Mouse (Mus musculus) olfactory bulb, adult 2 months (tissue): Measurements from ENCODE around the gene Srsf7. TPM values are rescaled to one million over a fixed set of nuclear protein-coding genes. Genes with fewer than 3 reads are reported as not detected.

ENCODE experiments used
- H3K27ac ChIP-seq: fragments of 200-500 bp; 2 replicates; pipeline ENCODE4 v1.5.1; 2012; ENCODE audit warnings: low read depth, low read length; ENCODE audit not compliant: insufficient read depth
- H3K4me1 ChIP-seq: fragments of 200-500 bp; 2 replicates; pipeline ENCODE4 v1.6.1; 2012; ENCODE audit warnings: low read length; ENCODE audit not compliant: control insufficient read depth, insufficient read depth
- H3K4me3 ChIP-seq: fragments of 200-500 bp; 2 replicates; pipeline ENCODE4 v1.5.1; 2012; ENCODE audit warnings: mild to moderate bottlenecking, low read depth, low read length, moderate library complexity; ENCODE audit not compliant: insufficient read depth
- CTCF ChIP-seq: fragments of 200-500 bp; IDR thresholded peaks from 2 replicates; pipeline ENCODE4 v1.5.1; 2012; ENCODE audit warnings: low read depth, mild to moderate bottlenecking, low read length, moderate library complexity; ENCODE audit not compliant: insufficient read depth
- POLR2A ChIP-seq: fragments of 200-500 bp; IDR thresholded peaks from 2 replicates; pipeline ENCODE4 v1.6.1; 2012; ENCODE audit warnings: mild to moderate bottlenecking, low read depth, low read length, moderate library complexity; ENCODE audit not compliant: insufficient read depth
- WGBS: fragments of 180-500 bp; shearing (Covaris S2); methylation state at CpG from one replicate; pipeline ENCODE4 v1.1.7; 2018; 5-methylcytosine and 5-hydroxymethylcytosine counted together
- polyA plus RNA-seq: library from polyadenylated mRNA; stranded (reverse); fragments of >200 nt; gene quantifications from 2 replicates; pipeline ENCODE4 v1.2.4, GENCODE M21; 2012; ENCODE audit warnings: low replicate concordance; ENCODE audit not compliant: missing spikeins, insufficient read depth, insufficient read length

The Srsf7 gene
- polyA plus RNA-seq, 1 experiment = not detected

DNA sequence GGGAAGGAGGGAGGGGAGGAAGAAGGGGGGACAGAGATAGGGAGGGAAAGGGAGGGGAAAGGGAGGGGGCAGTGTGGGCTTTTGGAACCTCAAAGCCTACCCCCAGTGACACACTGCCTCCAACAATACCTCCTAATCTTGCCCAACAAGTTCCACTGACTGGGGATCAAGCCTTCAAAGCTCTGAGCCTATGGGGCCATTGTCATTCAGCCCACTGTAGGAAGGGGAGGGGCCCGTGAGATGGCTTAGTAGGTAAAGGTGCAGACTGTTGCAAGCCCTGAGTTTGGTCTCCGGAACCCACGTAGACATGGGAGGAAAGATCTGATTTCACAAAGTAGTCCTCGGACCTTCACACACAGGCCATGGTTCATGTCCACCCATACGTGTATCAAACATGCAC, 55.8 kb downstream of the Srsf7 start:
- peaks cover 9% of the 10 kb centered on the region for H3K4me1 ChIP-seq
- H3K27ac ChIP-seq = no peak overlapping the region
- no peak for TF ChIP-seq CTCF
- no peak for TF ChIP-seq POLR2A
- WGBS = 61% methylated on average over 5 of the region's 5 CpGs
- H3K4me3 ChIP-seq = no peak overlapping the region

Other genes with a start within 250 kb of the Srsf7 start
- gene Hnrnpll, start 145.0 kb downstream of the Srsf7 start, polyA plus RNA-seq = not detected in 2 replicates
- gene Galm, start 79.8 kb downstream of the Srsf7 start, polyA plus RNA-seq = not detected in 2 replicates
- not detected in 2 replicates for gene Ttc39d, start 153 bp upstream of the Srsf7 start, polyA plus RNA-seq
- not detected in 2 replicates for gene Gemin6, start 17.1 kb upstream of the Srsf7 start, polyA plus RNA-seq
- gene Morn2, start 82.9 kb upstream of the Srsf7 start, polyA plus RNA-seq = not detected in 2 replicates
- not detected in 2 replicates for gene Dhx57, start 83.2 kb upstream of the Srsf7 start, polyA plus RNA-seq
- not detected in 2 replicates for gene Arhgef33, start 100.1 kb upstream of the Srsf7 start, polyA plus RNA-seq
- not detected in 2 replicates for gene Gm10190, start 166.2 kb upstream of the Srsf7 start, polyA plus RNA-seq